Mouse (Mus musculus): ENCODE data around the gene Ispd. TPM values are rescaled to one million over a fixed set of nuclear protein-coding genes. Genes with fewer than 3 reads are reported as not detected.

The Ispd gene
- polyA plus RNA-seq, 1 experiment from 2014 or later, result 12.7 TPM

DNA sequence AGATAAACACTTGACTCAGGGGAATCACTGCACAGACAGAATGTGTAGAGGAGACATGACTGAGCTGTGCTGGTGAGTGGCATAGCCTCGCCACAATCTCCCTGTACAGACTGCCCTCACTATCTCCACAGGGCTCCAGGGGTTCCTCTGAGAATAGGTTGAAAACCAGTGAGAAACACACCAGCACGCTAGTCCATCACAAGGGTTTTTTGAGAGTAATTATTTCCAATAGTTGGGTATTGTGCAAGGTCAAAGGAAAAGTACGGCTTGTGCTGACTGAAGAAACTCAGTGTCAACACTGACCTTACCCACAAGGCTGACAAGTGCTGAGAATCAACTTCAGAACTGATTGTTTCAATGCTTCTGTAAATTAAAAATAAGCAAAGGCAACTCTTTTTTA lies 92.9 kb downstream of the Ispd start:
- ATAC-seq (ENCODE audit: insufficient number of reproducible peaks, insufficient read depth, low FRiP score, low TSS enrichment, low read depth), result no peak
- Histone ChIP-seq H3K4me3 (no peak overlapping the region), H3K27ac (no peak overlapping the region), H3K36me3 (no peaks in the 10 kb centered on the region), H3K9ac (no peak overlapping the region), H3K4me2 (no peak overlapping the region), H3K9me3 (no peaks in the 10 kb centered on the region), H3K27me3 (no peaks in the 10 kb centered on the region), H3K4me1 (peaks cover 11% of the 10 kb centered on the region)
- 86% methylated on average over 3 of the region's 3 CpGs for WGBS

DNA sequence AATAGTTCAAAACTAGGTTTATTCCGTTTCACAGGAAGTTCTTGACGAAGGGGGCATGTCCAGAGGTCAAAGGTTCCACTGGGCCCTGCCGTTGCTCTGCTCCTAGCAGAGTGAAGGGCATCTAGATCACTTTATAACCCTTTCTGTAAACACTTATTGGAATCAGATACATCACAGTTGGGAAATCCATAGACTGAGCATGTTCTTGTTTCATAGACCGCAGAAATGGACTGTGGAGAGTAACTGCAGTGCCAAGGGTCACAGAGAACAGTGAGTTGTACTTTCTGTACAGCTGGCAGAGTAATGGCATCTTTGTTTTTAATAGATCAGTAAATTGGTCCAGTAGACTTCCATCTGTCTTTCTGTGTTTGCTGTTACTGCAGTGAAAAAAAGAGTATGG lies 94.0 kb downstream of the Ispd start:
- WGBS, result 58% methylated on average over 4 of the region's 4 CpGs

DNA sequence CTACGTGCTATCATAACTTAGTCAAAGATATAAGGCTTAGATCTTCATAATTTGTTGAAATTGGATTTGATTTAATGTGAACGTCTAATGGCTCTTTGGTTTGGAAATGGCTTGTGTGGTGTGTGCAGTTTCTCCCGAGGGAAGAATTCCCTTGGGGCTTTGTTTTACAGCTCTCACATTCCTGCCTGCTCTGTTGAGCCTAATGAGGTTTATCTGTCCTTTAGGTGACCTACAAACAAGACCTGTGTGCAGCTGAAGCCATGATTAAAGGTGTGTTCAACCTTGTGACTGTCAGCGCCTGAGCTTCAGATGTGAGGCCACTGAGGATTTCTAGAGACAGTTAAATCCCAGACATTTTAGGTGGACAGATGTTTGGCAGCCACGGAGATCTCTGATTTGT lies 95.2 kb downstream of the Ispd start:
- no peak overlapping the region for H3K9ac ChIP-seq
- no peaks in the 10 kb centered on the region for H3K9me3 ChIP-seq
- no peak overlapping the region for H3K4me2 ChIP-seq
- H3K36me3 ChIP-seq, result no peaks in the 10 kb centered on the region
- H3K27ac ChIP-seq, result no peak overlapping the region
- no peak overlapping the region for H3K4me3 ChIP-seq
- no peaks in the 10 kb centered on the region for H3K27me3 ChIP-seq
- ATAC-seq (ENCODE audit: insufficient number of reproducible peaks, insufficient read depth, low FRiP score, low TSS enrichment, low read depth), result no peak
- H3K4me1 ChIP-seq, result peaks cover 11% of the 10 kb centered on the region
- 35% methylated on average over 5 of the region's 5 CpGs for WGBS

More for the DNA sequence above, 94.0 kb downstream of the Ispd start:
- Histone ChIP-seq H3K9ac (no peak overlapping the region), H3K27ac (no peak overlapping the region), H3K4me1 (peaks cover 11% of the 10 kb centered on the region), H3K9me3 (no peaks in the 10 kb centered on the region), H3K36me3 (no peaks in the 10 kb centered on the region), H3K27me3 (no peaks in the 10 kb centered on the region), H3K4me2 (no peak overlapping the region), H3K4me3 (no peak overlapping the region)
- no peak for ATAC-seq (ENCODE audit: insufficient number of reproducible peaks, insufficient read depth, low FRiP score, low TSS enrichment, low read depth)

DNA sequence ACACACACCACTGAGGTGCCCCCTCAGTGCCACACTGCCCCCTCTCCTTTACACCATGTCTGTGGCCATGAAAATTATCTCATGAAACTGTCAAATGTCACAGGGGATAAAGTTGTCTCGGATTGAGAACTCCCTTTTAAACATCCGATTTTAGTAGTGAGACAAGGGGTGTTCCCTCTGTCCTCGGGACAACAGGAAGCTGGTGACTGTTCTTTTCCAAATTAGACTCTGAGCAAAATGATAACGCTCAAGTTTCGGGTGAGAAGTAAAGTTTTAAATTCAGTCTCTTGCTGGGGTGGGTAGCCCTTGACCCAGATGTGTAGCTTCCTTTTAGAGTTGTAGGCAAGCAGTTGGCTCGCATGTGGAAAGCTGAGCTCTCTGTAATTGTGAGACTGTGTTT lies 96.3 kb downstream of the Ispd start:
- Histone ChIP-seq H3K9ac (no peak overlapping the region), H3K4me3 (no peak overlapping the region), H3K4me2 (no peak overlapping the region), H3K27ac (no peak overlapping the region), H3K27me3 (no peaks in the 10 kb centered on the region), H3K4me1 (peaks cover 11% of the 10 kb centered on the region), H3K9me3 (no peaks in the 10 kb centered on the region), H3K36me3 (no peaks in the 10 kb centered on the region)
- WGBS, result 36% methylated on average over 6 of the region's 6 CpGs
- no peak for ATAC-seq (ENCODE audit: insufficient number of reproducible peaks, insufficient read depth, low FRiP score, low TSS enrichment, low read depth)

DNA sequence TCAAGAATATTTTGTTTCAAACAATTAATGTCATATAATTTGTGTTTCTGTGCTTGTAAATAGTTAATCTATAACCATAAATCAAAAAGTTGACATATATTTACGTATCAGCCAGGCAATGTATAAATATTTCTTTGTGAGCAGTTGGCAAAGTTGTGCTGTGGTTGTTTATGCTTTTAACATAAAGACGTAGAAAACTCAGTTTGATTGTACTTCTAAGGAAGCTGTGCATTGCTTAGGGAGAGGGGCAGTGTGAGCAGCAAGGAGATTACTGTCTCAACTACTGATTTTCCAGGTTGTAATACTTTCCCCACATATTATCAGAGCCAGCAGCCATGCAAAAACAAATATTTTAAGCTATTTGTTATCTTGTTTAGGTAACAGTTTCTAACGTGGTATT lies 96.7 kb downstream of the Ispd start:
- no peak overlapping the region for H3K9ac ChIP-seq
- no peak overlapping the region for H3K27ac ChIP-seq
- H3K4me2 ChIP-seq, result no peak overlapping the region
- ATAC-seq (ENCODE audit: insufficient number of reproducible peaks, insufficient read depth, low FRiP score, low TSS enrichment, low read depth), result no peak
- no peaks in the 10 kb centered on the region for H3K36me3 ChIP-seq
- H3K27me3 ChIP-seq, result no peaks in the 10 kb centered on the region
- WGBS, result 57% methylated on average over 3 of the region's 3 CpGs
- H3K4me3 ChIP-seq, result no peak overlapping the region
- no peaks in the 10 kb centered on the region for H3K9me3 ChIP-seq
- peaks cover 11% of the 10 kb centered on the region for H3K4me1 ChIP-seq

DNA sequence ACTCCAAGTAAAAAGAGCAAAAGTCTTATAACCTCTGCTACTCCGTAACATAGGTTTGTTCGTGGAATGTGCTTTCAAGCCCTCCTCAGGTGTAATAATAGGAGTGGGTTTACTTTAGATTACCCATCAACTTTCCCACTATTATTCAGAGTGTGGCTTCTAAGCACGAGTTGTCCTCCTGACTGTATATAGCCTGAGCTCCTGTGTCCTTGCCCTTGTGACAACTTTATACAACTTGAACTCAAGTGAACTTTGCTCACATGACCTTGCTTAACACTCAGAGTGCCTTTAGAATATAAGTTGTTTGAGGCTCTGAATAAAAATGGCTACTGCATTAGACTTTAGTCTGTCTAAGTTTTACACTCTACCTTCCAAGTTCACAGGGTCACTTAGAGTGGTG lies 100.5 kb downstream of the Ispd start:
- Histone ChIP-seq H3K27ac (no peak overlapping the region), H3K9me3 (no peaks in the 10 kb centered on the region), H3K9ac (no peak overlapping the region), H3K36me3 (no peaks in the 10 kb centered on the region), H3K27me3 (no peaks in the 10 kb centered on the region), H3K4me1 (peaks cover 7% of the 10 kb centered on the region), H3K4me3 (no peak overlapping the region), H3K4me2 (no peak overlapping the region)
- WGBS, result 87% methylated on average over 3 of the region's 3 CpGs
- ATAC-seq (ENCODE audit: insufficient number of reproducible peaks, insufficient read depth, low FRiP score, low TSS enrichment, low read depth), result no peak

DNA sequence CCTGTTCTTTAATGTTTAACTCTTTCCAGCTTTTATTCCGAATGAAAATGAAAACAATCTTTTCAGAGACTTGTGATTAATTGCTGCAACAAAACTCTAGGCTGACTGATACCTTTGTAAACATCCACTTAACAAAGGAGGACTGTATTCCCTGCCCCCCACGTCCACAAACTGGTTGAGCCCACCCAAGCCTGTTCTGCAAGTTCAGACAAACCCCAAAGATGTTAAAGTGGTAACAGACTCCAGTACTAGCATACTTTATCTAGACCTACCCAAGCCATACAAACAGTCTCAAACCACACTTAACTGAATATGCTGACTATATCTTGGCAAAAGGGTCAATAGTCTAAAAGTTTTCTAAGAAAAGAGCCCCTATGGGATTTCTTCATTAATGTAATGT lies 102.1 kb downstream of the Ispd start:
- no peak overlapping the region for H3K9ac ChIP-seq
- H3K9me3 ChIP-seq, result no peaks in the 10 kb centered on the region
- no peak overlapping the region for H3K4me3 ChIP-seq
- H3K36me3 ChIP-seq, result no peaks in the 10 kb centered on the region
- no peak overlapping the region for H3K27ac ChIP-seq
- H3K4me1 ChIP-seq, result no peaks in the 10 kb centered on the region
- ATAC-seq (ENCODE audit: insufficient number of reproducible peaks, insufficient read depth, low FRiP score, low TSS enrichment, low read depth), result 0 out of 2 replicates have a peak, but pooled peaks have one; percentile 69
- no peaks in the 10 kb centered on the region for H3K27me3 ChIP-seq
- WGBS, result 14% methylated on average over 2 of the region's 2 CpGs
- no peak overlapping the region for H3K4me2 ChIP-seq

DNA sequence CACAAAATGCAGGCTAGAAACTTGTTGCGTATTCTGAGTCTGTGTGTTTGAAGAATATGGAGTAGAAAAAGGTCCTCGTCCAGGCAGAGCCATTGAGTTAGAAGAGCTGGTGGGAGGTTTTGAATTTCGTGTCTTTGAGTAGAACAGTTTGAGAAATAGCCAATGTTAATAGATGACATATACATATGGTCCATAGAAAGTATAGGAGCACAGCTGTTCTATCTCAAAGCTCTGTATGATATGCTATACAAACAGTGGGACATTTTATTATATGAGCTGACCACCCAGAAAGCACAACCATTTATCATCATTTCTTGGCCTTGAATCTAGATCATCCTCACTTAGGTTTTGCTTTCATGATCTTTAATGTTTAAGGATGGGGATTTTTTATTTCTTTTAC lies 116.3 kb downstream of the Ispd start:
- no peaks in the 10 kb centered on the region for H3K27me3 ChIP-seq
- no peak overlapping the region for H3K4me2 ChIP-seq
- ATAC-seq (ENCODE audit: insufficient number of reproducible peaks, insufficient read depth, low FRiP score, low TSS enrichment, low read depth), result no peak
- no peaks in the 10 kb centered on the region for H3K36me3 ChIP-seq
- H3K4me1 ChIP-seq, result no peaks in the 10 kb centered on the region
- 78% methylated on average over 3 of the region's 3 CpGs for WGBS
- no peak overlapping the region for H3K27ac ChIP-seq
- no peak overlapping the region for H3K4me3 ChIP-seq
- no peaks in the 10 kb centered on the region for H3K9me3 ChIP-seq
- H3K9ac ChIP-seq, result no peak overlapping the region

DNA sequence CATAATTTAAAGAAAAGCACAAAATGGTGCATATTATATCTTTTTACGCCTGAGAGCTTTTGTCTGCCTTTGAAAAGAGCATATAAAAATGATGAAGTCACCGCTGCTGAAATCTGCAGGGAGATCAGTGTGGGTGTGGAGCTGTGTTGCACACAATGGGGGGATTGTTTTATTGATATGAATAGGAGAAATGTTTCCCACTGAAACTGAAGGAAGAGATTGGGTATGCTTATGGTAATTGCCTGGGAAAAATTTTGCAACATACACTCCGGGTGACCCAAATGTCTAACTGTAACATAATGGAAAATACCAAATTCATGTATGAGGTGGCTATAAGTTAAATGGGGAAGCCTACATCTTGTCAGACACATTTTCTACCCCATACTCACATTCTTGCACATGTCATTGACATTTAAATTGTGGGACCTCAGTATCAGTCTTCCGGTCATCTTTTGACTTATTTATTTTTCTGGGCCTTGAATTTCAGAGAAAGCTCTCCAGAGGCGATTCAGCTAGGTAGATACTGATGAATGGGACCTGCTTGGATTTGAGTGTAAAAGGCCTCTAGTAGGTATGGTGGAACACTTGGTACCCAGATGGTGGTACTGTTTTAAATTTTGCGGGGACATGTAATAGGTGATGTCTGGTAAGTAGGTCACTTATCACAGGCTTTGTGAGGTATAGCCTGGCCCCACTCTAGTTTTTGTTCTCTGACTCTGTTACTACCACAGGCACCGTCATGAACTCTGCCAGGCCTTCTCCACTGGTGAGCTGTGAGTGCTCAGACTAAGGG lies 126.1 kb downstream of the Ispd start:
- Histone ChIP-seq H3K27me3 (no peaks in the 10 kb centered on the region), H3K4me1 (peaks cover 3% of the 10 kb centered on the region; the same call in 1 of the 2 replicates), H3K9me3 (no peaks in the 10 kb centered on the region), H3K27ac (no peak overlapping the region; the same call in 1 of the 2 replicates), H3K4me3 (no peak overlapping the region), H3K9ac (no peak overlapping the region), H3K4me2 (no peak overlapping the region), H3K36me3 (no peaks in the 10 kb centered on the region)
- 81% methylated on average over 7 of the region's 7 CpGs for WGBS
- no peak for ATAC-seq (ENCODE audit: insufficient number of reproducible peaks, insufficient read depth, low FRiP score, low TSS enrichment, low read depth)

DNA sequence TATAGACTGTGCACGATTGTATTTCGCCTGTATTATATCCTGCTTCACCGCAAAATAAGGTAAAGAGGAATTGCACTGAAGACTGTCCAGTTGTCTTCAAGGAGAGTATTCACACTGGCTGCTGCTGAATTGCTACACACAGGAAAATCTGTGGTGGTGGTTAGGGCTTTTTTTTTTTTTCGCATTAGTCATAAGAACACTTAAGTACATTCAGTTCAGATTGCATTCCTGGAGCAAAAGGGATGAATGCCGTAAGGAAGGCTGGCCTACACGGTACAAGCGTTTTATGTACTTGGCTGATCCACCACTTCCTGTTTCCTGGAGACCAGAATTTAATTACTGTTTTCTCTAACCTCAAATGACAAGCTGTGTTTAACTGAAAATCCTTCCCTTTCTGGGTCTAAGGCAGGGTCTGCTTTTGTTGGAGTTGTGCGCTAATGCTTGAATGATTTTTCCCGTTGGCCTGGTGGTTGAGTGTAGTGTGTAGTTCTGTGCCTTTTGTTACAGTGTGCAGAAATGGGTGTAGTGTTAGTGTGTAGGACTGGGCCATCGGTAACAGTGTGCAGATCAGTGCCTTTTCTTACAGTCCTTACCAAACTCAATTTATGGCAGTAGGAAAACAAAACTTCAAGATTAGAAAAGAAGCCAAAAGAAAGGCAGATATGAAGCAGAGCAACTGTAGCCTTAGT lies 128.8 kb downstream of the Ispd start:
- H3K36me3 ChIP-seq, result no peaks in the 10 kb centered on the region
- no peak overlapping the region for H3K4me2 ChIP-seq
- no peaks in the 10 kb centered on the region for H3K9me3 ChIP-seq
- peak; percentile 56; the same call in 1 of the 2 replicates for ATAC-seq (ENCODE audit: insufficient number of reproducible peaks, insufficient read depth, low FRiP score, low TSS enrichment, low read depth)
- H3K9ac ChIP-seq, result no peak overlapping the region
- no peaks in the 10 kb centered on the region for H3K27me3 ChIP-seq
- peaks cover 3% of the 10 kb centered on the region; the same call in 1 of the 2 replicates for H3K4me1 ChIP-seq
- 53% methylated on average over 10 of the region's 10 CpGs for WGBS
- H3K4me3 ChIP-seq, result no peak overlapping the region
- peak overlapping the region; percentile 77 for H3K27ac ChIP-seq

DNA sequence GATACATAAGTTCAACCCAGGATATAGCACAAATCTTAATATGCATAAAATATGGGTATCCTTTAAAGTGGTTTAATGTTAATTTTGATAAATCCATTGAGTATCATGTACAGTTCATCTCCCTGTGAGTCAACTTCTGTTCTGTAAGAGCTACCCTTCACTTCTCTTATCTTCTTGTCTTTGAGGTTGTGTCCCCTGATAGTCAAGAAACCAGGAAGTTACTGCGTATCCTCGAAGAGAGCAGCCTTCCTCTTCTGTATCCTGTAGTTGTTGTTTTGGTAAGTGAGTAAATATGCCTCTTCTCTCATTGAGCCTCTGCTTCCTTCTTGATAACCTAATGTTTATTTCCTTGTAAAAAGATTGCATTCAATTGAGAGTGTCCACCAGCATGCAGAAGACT lies 140.5 kb downstream of the Ispd start:
- H3K27me3 ChIP-seq, result no peaks in the 10 kb centered on the region
- no peaks in the 10 kb centered on the region for H3K4me1 ChIP-seq
- no peaks in the 10 kb centered on the region for H3K9me3 ChIP-seq
- ATAC-seq (ENCODE audit: insufficient number of reproducible peaks, insufficient read depth, low FRiP score, low TSS enrichment, low read depth), result no peak
- 88% methylated on average over 2 of the region's 2 CpGs for WGBS
- no peak overlapping the region for H3K4me2 ChIP-seq
- H3K9ac ChIP-seq, result no peak overlapping the region
- H3K36me3 ChIP-seq, result no peaks in the 10 kb centered on the region
- H3K27ac ChIP-seq, result no peak overlapping the region
- H3K4me3 ChIP-seq, result no peak overlapping the region

DNA sequence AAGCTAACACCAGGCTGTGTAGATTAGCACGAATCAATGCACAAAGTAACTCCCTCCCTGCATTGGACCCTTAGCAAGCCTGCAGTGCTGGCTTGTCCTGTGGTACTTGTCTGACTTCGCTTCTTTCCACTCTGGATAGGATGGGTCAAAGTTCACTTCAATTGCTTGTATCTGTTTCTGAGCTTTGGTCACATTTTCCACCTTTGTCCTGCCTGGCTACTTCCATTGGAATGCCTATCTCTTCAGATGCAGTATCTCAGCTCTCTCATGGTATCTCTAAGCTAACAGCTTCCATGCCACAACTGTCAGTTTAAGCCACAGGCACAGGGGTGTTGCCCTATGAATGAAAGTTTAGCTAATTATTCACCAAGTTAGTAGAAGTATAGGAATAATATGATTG lies 142.3 kb downstream of the Ispd start:
- Histone ChIP-seq H3K9me3 (no peaks in the 10 kb centered on the region), H3K9ac (no peak overlapping the region), H3K4me1 (no peaks in the 10 kb centered on the region), H3K4me3 (no peak overlapping the region), H3K27ac (no peak overlapping the region), H3K4me2 (no peak overlapping the region), H3K27me3 (no peaks in the 10 kb centered on the region), H3K36me3 (no peaks in the 10 kb centered on the region)
- ATAC-seq (ENCODE audit: insufficient number of reproducible peaks, insufficient read depth, low FRiP score, low TSS enrichment, low read depth), result no peak
- WGBS, result 89% methylated on average over 2 of the region's 2 CpGs

Measured in embryonic facial prominence, embryonic 13.5 days (tissue).